Mouse (Mus musculus) CH12.LX (cell line): ENCODE data around the gene AB124611.

ENCODE experiments used
- CTCF ChIP-seq, 2 experiments: IDR thresholded peaks in 1 of 2; conservative IDR thresholded peaks in 1 of 2; 2 replicates each; pipeline ENCODE4 v1.5.1; 2011 to 2012; ENCODE audit warnings: low read depth in 2 of 2, low read length in 2 of 2, improper control_type of control experiment in 1 of 2, inconsistent platforms in 1 of 2, mild to moderate bottlenecking in 1 of 2, moderate library complexity in 1 of 2
- E2F4 ChIP-seq: IDR thresholded peaks from 2 replicates; pipeline ENCODE4 v1.6.1; 2011; ENCODE audit warnings: low read depth, low read length, improper control_type of control experiment; ENCODE audit not compliant: insufficient replicate concordance
- JUND ChIP-seq: conservative IDR thresholded peaks from 2 replicates; pipeline ENCODE4 v1.6.1; 2011; ENCODE audit warnings: low read depth, low read length, improper control_type of control experiment
- MEF2A ChIP-seq: IDR thresholded peaks from 2 replicates; pipeline ENCODE4 v1.6.1; 2014; ENCODE audit warnings: low read depth, mild to moderate bottlenecking, inconsistent platforms, low read length, improper control_type of control experiment, borderline replicate concordance
- USF1 ChIP-seq: IDR thresholded peaks from 2 replicates; pipeline ENCODE4 v1.6.1; 2014; ENCODE audit warnings: low read depth, mild to moderate bottlenecking, inconsistent platforms, low read length, improper control_type of control experiment

DNA sequence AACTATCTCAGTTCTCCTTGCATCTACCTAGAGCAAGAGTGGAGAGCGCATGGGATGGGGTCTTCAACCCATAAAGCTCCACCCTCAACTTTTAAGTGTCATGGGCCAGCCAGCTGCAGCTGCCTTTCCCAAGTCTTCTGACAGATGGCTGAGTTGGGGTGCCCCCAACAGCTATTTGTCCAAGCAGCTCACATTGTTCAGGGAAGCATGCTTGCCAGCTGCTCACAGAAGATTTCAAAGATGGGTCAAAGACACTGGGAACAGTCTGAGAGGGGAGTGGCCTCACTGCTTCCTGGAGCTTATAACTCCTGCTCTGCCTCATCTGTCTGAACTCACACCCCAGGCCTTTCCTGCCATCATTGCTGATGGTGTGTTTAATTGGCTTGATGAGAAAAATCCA, 50.3 kb downstream of the AB124611 start:
- TF ChIP-seq JUND (no peak), CTCF (conservative IDR thresholded peaks at IDR 0.05 in 1 of 2, IDR thresholded peaks at IDR 0.05 in 1 of 2; ENCODE audit: low read depth in 2 of 2, low read length in 2 of 2) (no peak), MEF2A (no peak), E2F4 (no peak), USF1 (no peak)
